Mouse (Mus musculus) urinary bladder, postnatal 0 days (tissue): ENCODE measurements around the gene Zar1. TPM values are rescaled to one million over a fixed set of nuclear protein-coding genes. Genes with fewer than 3 reads are reported as not detected.

ENCODE experiments used
- polyA plus RNA-seq: library from polyadenylated mRNA; unstranded; fragments of >200 nt; fragmentation: Nextera tagmentation; extraction: Ambion mirVana; gene quantifications from 2 replicates; pipeline ENCODE4 v1.2.1, GENCODE M21; 2015

Gene Zar1
- polyA plus RNA-seq = 0.35 TPM in 1 of 2 replicates, not detected in the other

DNA sequence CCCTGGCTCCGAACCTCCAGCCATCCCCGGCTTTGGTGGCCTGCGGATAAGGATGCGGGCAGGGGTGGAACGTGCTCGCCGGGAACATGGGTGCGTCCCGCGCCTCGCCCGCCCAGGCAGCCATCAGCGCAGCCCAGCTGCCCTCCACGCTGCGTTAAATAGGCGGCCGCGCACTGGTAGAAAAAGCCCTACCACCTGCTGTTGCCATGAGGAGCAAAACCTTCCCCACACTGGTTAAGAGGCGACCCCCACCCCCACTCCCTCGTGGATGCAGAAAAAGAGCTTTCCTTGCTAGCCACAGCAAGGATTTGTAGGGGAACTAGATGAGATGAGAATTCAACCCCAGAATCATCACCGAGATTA lies at the start of gene Zar1:
TSS of gene Zar1 (minus strand) at position 285 of the 363 bp plus-strand sequence.

DNA sequence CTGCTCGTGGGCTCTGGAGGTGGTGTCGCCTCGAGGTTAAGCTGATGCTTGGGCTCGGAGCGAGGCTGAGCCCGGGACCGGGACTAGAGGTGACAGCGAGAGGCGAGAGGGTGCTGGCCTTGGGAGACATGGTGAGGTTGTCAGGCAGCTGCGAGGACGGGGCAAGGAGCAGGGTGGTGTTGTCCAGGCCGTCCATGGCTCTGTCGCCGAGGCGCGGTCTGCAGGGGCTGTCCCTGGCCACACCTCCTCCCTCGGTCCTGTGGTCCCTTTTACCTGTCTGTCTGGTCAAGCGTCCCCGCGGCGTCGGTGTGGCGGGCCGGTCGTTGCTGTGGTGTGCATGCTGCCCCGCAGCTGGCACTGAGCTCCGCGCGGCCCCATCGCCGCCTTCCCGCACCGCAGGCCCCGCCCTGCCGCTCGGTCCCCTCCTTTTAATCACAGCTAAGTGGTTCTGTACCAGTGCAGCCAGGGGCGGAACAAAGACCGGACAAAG lies 6.2 kb upstream of the Zar1 start, which contains the start of gene Gm5868:
TSS of gene Gm5868 (minus strand) at position 360 of the 490 bp plus-strand sequence.

DNA sequence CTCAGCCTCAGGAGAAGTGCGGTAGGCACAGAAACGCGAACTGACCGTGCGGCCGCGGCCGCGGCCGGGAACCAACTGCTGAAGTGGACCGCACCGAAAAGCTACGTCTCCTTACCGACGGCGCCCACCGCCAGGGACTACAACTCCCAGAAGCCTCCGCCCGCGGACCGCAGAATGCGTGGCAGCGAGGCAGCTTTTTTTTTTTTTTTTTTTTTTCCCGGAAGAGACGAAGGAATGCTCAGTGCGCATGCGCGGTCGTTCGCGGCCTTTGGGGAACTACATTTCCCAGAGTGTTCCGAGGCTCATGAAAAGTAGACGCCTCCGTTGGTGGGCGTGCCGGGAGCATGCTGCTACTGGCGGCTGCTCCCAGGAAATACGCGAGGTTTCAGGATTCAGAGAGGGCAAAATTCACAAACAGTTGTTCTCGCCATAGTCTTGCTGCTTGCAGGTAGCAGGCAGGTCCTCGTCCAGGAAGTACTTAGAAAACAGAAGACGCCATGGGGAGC lies 21.5 kb downstream of the Zar1 start, which contains the start of gene Nfxl1:
TSS of gene Nfxl1 (minus strand) at position 141 of the 506 bp plus-strand sequence.

Other genes starting within 250 kb of the Zar1 start
- gene Corin, start 76.8 kb downstream of the Zar1 start, polyA plus RNA-seq = 0.37 and 0.47 TPM in 2 replicates
- 6.7 and 8.6 TPM in 2 replicates for gene Nfxl1, start 21.6 kb downstream of the Zar1 start, polyA plus RNA-seq
- gene Gm5868, start 6.3 kb upstream of the Zar1 start, polyA plus RNA-seq = 0.62 and 1.2 TPM in 2 replicates
- not detected in 2 replicates for gene Cnga1, start 63.0 kb upstream of the Zar1 start, polyA plus RNA-seq
- 25.6 and 27.7 TPM in 2 replicates for gene Nipal1, start 66.5 kb upstream of the Zar1 start, polyA plus RNA-seq
- 0.12 and 0.29 TPM in 2 replicates for gene Txk, start 171.5 kb upstream of the Zar1 start, polyA plus RNA-seq